ENCODE assay signal across 19 mouse cellular contexts in genomic region chr17:23997901-23998300, GRCm38 (mm10). TPM values are rescaled to one million over a fixed set of nuclear protein-coding genes. Genes with fewer than 3 reads are reported as not detected.
DNase-seq lines count a peak whose midpoint lies in the region; ATAC-seq lines count a peak whose summit lies in the region.
"Had no signal": no experiment of that assay in that cellular context is flagged by ENCODE, and none has a peak within 500 bp of the region (broad histone marks: within the 10 kb centered on the region; RNA-seq: fewer than 3 reads in every experiment).

Prss22 (minus strand) TSS chr17:23998100.

- no peaks in the 10 kb centered on the region for H3K36me3 ChIP-seq in lung, embryonic 15.5 days
- H3K36me3 ChIP-seq in embryonic facial prominence, embryonic 12.5 days, result no peaks in the 10 kb centered on the region
- no peaks in the 10 kb centered on the region for H3K36me3 ChIP-seq in limb, embryonic 13.5 days
- H3K36me3 ChIP-seq: forebrain, embryonic 12.5 days; neural tube, embryonic 13.5 days had no signal

- no peak within 1 kb of the TSS for H3K27ac ChIP-seq in lung, embryonic 15.5 days
- no peak within 1 kb of the TSS for H3K27ac ChIP-seq in embryonic facial prominence, embryonic 12.5 days
- no peak within 1 kb of the TSS for H3K27ac ChIP-seq in limb, embryonic 13.5 days
- H3K27ac ChIP-seq: forebrain, embryonic 12.5 days; heart, adult 2 months; hindbrain, embryonic 14.5 days; neural tube, embryonic 13.5 days had no signal

- no peak within 1 kb of the TSS for H3K9ac ChIP-seq in lung, embryonic 15.5 days
- H3K9ac ChIP-seq in embryonic facial prominence, embryonic 12.5 days, result no peak within 1 kb of the TSS
- no peak within 1 kb of the TSS for H3K9ac ChIP-seq in limb, embryonic 13.5 days
- H3K9ac ChIP-seq: forebrain, embryonic 12.5 days; hindbrain, embryonic 14.5 days; neural tube, embryonic 13.5 days had no signal

- peaks cover 20% of the 10 kb centered on the region for H3K4me1 ChIP-seq in lung, embryonic 15.5 days
- 0 out of 2 replicates have a peak, but pooled peaks cover 3% of the 10 kb centered on the region for H3K4me1 ChIP-seq in embryonic facial prominence, embryonic 12.5 days
- peaks cover 4% of the 10 kb centered on the region; the same call in 1 of the 2 replicates for H3K4me1 ChIP-seq in limb, embryonic 13.5 days

- peak; percentile 36; the same call in 1 of the 2 replicates for ATAC-seq in lung, embryonic 15.5 days (ENCODE audit: borderline replicate concordance, extremely low read depth, low FRiP score, low TSS enrichment)
- 0 out of 2 replicates have a peak, but pooled peaks have one; percentile 32 for ATAC-seq in embryonic facial prominence, embryonic 12.5 days (ENCODE audit: insufficient number of reproducible peaks, insufficient read depth, low FRiP score, low TSS enrichment)
- ATAC-seq in limb, embryonic 13.5 days (ENCODE audit: low FRiP score, low read depth), result peak; percentile 9; the same call in 1 of the 2 replicates
- no peak for ATAC-seq in activated CD4-positive, CD25-positive, alpha-beta regulatory T cell, adult 4 months
- ATAC-seq: intestine, embryonic 16.5 days; midbrain, embryonic 16.5 days had no signal

- no peaks in the 10 kb centered on the region for H3K9me3 ChIP-seq in lung, embryonic 15.5 days
- H3K9me3 ChIP-seq in embryonic facial prominence, embryonic 12.5 days, result no peaks in the 10 kb centered on the region
- no peaks in the 10 kb centered on the region for H3K9me3 ChIP-seq in limb, embryonic 13.5 days
- H3K9me3 ChIP-seq: forebrain, embryonic 12.5 days; neural tube, embryonic 13.5 days had no signal

- H3K27me3 ChIP-seq in lung, embryonic 15.5 days, result no peaks in the 10 kb centered on the region
- peaks cover 5% of the 10 kb centered on the region; the same call in 1 of the 2 replicates for H3K27me3 ChIP-seq in embryonic facial prominence, embryonic 12.5 days
- H3K27me3 ChIP-seq in limb, embryonic 13.5 days, result peaks cover 4% of the 10 kb centered on the region; the same call in 1 of the 2 replicates
- H3K27me3 ChIP-seq: neural tube, embryonic 13.5 days had no signal

- peak within 1 kb of the TSS; percentile 34 for H3K4me2 ChIP-seq in lung, embryonic 15.5 days
- 0 out of 2 replicates have a peak within 1 kb of the TSS, but pooled peaks have one; percentile 11 for H3K4me2 ChIP-seq in embryonic facial prominence, embryonic 12.5 days (replicated peaks)
- H3K4me2 ChIP-seq in limb, embryonic 13.5 days (replicated peaks), result no peak within 1 kb of the TSS
- H3K4me2 ChIP-seq: forebrain, embryonic 12.5 days; hindbrain, embryonic 14.5 days; neural tube, embryonic 13.5 days had no signal

- H3K4me3 ChIP-seq in lung, embryonic 15.5 days, result no peak within 1 kb of the TSS
- H3K4me3 ChIP-seq in embryonic facial prominence, embryonic 12.5 days, result no peak within 1 kb of the TSS
- no peak within 1 kb of the TSS for H3K4me3 ChIP-seq in limb, embryonic 13.5 days
- H3K4me3 ChIP-seq: forebrain, embryonic 12.5 days; heart, adult 2 months; neural tube, embryonic 13.5 days had no signal

- 56% methylated on average over 2 of the region's 2 CpGs for WGBS in lung, embryonic 15.5 days
- 77% methylated on average over 2 of the region's 2 CpGs for WGBS in embryonic facial prominence, embryonic 12.5 days
- WGBS in limb, embryonic 13.5 days, result 63% methylated on average over 2 of the region's 2 CpGs

- DNase-seq in lung, postnatal 25 days (ENCODE audit: low spot score), result no peak
- peak; percentile 89 for DNase-seq in urinary bladder, postnatal 14 days (ENCODE audit: low spot score)
- DNase-seq in thymus, postnatal 4 days, result no peak
- DNase-seq: adrenal gland, postnatal 14 days; cerebellum, adult 9-10 months; heart, adult 2 months; kidney, postnatal 10 days; thymus, postnatal 25 days had no signal

RNA-seq across cellular contexts. Expression of gene Prss22, which starts in this region (rescaled TPM):
- 1.4 and 1.6 TPM in 2 replicates for polyA plus RNA-seq in lung, embryonic 15.5 days (2015; fragmentation: Nextera tagmentation; extraction: Ambion mirVana)
- polyA plus RNA-seq in embryonic facial prominence, embryonic 12.5 days (2016; fragmentation: Nextera tagmentation; extraction: Ambion mirVana), result 1.2 and 1.7 TPM in 2 replicates
- 0.47 and 0.60 TPM in 2 replicates for polyA plus RNA-seq in limb, embryonic 13.5 days (2015; fragmentation: Nextera tagmentation; extraction: Ambion mirVana)
- not detected for polyA plus RNA-seq in activated CD4-positive, CD25-positive, alpha-beta regulatory T cell, adult 4 months (2017; shearing (Covaris generic))
- polyA plus RNA-seq: heart, adult 2 months; heart, postnatal 0 days; hindbrain, embryonic 14.5 days; liver, adult 2 months; midbrain, embryonic 16.5 days; neural tube, embryonic 13.5 days had no signal

Comparison
In these comparisons a context has a peak if more than half of its experiments do, and no peak if none do; other contexts are left out.
1. Peak in ATAC-seq in limb, embryonic 13.5 days; RNA of the gene not detected or under 1 TPM.